Mouse (Mus musculus): ENCODE data around the gene Pdss2.

Gene Pdss2

DNA sequence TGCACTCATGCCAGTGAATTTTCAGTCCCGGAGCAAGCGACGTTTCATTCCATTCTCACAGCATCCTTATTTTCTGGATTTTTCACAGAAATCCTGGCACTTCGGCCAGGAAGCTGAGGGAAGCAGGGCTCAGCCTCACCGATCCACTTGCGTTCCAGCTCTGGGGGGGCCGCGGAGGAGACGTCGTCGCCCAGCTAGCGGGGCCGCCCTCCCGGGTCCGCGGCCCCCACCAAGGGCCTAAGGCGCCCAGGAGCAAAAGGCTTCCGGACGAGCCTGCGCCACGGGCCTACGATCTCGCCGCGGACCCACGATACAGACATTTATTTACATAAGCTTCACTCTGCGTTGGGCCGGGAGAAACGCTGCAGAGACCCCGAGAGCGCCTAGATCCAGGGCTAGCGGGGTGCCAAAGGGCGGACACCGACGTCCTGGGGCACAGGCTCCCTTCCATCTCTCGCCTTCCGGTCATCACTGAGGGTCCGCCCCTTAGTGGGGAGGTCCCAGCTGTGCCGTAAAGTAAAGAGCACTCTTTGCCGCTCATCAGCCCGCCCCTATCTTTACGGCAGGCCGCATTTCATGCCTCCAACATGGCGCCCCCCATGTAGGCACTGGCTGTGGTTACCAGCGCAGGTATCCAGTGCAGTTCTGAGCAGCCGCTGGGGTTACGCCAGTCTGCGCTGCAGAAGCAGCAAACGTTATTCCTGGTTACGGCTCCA is at the start of gene Pdss2:
TSS of gene Pdss2 (plus strand) at position 577 of the 716 bp plus-strand sequence.
- ATAC-seq (ENCODE audit: low TSS enrichment): peak; percentile 97

DNA sequence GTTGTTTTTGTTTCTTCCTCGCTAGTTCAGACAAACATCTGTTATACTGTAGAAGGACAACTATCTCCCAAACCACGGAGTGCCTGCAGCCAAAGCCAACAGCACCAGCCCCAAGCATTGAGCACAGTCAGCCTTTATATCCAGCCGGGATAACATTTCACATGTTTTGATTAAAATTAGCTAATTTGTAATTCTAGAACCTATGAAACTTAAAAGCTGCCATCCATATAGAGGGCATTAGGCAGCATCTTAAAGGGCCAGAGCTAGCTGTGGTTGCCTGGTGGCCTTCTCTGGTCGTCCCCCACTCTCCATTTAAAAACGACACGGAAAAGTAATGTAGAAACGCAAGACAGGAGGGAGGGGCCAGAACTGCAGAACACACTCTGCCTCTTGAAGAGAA is 49.2 kb upstream of the Pdss2 start:
- ATAC-seq (ENCODE audit: low TSS enrichment): no peak

DNA sequence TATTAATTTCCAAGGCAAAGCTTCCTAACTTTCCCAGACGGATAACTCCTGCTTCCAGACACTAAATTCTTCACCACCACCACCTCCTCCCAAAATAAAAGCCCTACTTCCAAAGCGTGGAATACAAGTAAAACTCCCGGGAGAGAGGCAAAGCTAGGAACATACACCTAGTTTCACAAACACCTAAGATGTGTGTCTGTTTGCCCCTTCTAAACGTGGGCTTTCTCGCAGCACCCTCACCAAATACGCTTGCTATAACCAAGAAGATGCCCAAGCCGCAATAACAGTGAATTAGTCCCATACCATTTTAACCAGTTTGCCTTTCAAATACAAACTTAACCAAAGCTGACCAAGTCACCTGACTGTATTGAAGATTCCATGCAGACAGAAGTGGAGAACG is 48.7 kb upstream of the Pdss2 start:
- ATAC-seq (ENCODE audit: low TSS enrichment): no peak

DNA sequence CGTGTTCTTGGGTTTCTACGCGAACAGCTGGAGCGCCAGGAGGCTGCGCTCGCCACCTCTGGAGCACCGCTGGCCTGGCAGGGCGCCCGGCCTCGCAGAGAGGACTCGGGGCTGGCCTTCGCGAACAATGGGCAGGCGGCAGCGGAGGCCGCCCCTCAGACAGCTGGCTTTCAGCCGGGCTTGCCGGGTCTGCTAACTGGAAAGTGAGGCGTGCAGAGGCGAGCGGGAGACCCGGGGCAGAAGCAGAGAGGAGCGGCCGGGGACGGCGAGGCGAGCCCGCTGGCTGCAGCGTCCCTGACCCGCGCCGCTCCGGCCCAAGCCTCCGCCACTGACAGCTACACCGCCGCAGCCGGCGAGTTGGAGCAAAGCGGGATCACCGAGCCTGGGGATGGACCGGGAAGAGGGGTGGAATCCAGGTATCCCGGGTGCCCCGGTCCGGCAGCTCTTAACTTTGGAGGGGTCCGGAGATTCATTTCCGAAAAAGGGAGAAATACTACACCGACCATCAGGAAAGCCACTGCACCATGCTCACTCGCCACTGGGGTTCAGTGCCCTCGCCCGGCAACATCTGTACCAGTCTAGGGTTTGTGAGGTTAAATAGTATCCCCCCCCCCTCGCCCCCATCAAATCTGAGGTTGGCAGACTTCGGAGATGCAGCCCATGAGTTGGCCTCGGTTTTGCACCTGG is 48.0 kb upstream of the Pdss2 start:
- no peak for ATAC-seq (ENCODE audit: low TSS enrichment)

DNA sequence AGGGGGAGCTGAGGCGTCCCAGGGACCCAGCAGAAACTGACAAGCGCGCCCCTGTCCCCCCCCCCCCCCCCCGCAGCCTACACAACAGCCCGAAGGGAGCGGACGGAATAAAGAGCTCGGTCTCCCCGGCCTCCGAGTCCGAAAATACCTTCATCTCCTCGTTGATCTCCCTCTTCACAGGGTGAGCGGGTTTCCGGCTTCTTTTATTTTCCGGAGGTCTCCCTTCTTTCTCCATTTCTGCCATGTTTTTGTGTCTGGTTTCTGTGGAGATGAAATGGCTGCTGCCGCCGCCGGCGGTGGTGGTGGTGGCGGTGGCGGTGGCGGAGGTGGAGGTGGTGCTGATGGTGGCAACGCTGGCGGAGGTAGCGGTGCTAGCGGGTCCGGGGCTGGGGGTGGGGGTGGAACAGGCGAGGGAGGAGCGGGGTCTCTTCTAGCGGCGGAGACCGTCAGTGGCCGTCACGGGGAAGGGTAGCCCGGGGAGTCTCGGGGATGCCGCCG is 47.4 kb upstream of the Pdss2 start:
- ATAC-seq (ENCODE audit: low TSS enrichment): peak; percentile 9; the same call in 1 of the 2 replicates

DNA sequence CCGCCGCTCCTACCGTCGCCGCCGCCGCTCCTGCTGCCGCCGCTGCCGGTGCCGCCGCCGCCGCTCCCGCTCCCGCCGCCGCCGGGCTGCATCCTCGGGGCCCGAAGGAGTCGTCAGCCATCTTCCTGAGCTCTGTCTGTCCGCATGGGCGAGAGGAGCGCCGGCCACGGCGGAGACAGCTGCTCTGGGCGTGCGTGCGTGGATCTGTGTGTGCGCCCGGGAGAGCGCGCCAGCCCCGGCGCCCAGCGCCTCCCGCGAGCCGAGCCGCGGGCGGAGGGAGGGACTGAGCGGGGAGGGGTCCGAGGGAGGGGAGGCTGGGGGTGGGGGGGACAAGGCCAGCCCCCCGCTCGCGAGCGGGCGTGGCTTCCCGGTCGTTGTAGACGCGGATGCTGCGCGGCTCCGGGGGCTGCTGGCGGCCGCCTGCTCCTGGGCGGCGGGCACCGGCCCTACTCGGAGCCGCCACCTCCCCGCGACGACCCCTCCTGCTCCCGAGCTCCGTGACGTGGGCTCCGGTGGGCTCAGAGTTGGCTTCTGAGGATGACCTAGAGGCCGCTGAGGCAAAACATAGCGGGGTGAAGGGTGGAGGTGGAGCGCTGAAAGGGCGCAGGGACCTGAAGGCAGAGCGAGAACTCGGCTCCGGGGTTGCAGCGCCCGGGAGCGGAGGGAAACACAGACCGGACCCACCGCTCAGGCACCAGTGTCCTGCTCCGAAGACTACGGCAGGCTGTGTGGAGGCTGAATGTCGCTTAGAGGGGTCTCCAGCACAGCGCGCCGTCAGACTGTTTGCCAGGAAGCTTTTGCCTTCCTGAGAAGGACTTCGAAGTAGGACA is 46.7 kb upstream of the Pdss2 start, which contains the start of the genes Sobp and 9030612E09Rik:
TSS of gene Sobp (minus strand) at position 205 of the 830 bp plus-strand sequence.
TSS of gene 9030612E09Rik (plus strand) at position 379 of the 830 bp plus-strand sequence.
- ATAC-seq (ENCODE audit: low TSS enrichment): peak; percentile 64

DNA sequence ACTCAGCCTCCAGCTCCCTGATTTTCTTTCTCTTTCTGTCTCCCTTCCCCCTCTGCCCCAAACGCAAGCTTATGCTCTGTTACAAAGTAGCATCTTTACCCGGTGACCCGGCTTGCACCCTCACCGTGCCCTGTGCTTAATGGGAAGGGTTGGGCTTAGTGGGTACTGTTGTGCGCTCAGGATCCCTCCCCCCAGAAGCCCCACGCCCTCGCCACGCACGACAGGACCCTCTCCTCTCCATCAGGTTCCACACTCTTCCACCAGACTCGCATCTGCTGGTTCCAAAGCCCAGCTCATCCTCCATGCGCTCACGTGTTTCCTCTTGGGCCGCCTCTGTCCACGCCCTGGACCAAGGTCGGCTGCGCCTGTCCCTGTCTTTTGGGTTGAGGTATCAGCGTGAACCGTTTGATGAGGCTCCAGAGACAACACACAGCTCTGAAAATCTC is 46.1 kb upstream of the Pdss2 start:
- ATAC-seq (ENCODE audit: low TSS enrichment): peak; percentile 44

DNA sequence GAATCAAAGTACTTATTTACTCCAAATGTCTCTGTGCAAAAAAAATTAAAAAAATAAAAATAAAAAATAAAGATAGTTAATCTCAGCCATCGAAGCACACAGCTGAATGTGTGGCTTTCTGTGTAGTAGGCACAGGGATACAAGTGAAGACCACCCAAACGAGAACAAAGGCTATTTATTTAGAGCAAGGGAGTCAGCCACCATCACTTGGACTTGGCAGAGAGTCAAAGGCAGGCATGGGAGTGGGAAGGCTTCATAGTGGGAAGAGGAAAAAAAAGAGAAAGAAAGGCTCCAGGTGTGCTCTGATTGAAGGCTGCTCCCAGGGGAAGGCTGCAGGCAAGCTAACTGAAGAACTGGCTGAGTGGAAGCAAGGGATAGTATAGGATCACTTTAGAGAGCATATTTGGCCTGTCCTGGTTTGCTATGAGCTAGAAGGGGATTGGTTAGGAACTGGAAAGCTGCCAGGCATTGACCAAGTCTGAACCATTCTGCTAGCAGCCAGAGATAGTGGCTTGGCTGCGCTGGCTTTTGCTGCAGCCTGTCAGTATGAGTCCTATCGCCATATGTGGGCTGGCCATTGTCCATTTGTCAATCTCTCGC is 40.9 kb upstream of the Pdss2 start:
- ATAC-seq (ENCODE audit: low TSS enrichment): no peak

DNA sequence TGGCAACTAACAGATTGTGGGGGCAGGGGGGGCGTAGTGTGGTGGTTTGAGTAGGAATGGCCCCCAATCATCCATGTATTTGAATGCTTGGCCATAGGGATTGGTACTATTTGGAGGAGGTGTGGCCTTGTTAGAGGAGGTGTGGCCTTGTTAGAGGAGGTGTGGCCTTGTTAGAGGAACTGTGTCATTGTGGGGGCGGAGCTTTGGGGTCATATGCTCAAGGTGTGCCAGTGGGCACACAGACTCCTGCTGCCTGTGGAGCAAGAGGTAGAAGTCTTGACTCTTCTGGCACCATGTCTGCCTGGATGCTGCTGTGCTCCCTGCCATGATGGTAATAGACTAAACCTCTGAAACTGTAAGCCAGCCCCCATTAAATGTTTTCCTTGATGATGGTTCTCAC is 21.1 kb upstream of the Pdss2 start:
- ATAC-seq (ENCODE audit: low TSS enrichment): no peak

DNA sequence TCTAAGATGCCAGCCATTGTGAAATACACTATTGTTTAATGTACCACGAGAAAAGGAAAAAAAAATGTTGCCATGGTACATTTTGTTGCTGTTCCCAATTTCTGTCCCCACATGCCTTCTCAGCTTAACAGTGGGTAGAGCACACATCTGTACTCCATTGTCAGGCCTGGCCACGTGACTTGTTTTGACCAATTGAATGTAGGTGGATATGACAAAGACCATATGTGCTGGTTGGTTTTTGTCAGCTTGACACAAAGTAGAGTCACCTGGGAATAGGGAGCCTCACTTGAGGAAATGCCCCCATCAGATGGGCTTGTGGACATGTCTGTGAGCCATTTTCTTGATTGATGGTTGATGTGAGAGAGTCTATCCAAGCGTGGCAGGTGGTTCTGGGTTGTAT is 17.4 kb upstream of the Pdss2 start:
- no peak for ATAC-seq (ENCODE audit: low TSS enrichment)

DNA sequence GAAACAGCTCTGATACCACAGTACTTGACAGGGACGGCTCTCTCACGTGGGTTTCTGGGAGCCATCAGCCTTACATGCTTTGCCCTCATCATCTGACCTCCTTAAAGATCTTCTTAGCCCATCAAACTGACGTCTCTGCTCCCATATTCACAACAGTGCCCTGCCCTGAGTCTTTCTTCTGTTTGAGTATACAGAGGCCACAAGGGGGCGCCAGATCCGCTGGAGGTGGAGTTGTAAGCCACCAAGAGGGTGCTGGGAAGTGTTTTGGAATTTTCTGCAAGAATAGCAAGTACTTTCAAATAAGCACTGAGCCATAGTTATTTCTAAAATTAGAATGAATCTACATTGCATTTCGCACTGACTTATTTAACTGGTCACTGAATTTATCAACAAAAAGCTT is 9.4 kb upstream of the Pdss2 start:
- ATAC-seq (ENCODE audit: low TSS enrichment): no peak

DNA sequence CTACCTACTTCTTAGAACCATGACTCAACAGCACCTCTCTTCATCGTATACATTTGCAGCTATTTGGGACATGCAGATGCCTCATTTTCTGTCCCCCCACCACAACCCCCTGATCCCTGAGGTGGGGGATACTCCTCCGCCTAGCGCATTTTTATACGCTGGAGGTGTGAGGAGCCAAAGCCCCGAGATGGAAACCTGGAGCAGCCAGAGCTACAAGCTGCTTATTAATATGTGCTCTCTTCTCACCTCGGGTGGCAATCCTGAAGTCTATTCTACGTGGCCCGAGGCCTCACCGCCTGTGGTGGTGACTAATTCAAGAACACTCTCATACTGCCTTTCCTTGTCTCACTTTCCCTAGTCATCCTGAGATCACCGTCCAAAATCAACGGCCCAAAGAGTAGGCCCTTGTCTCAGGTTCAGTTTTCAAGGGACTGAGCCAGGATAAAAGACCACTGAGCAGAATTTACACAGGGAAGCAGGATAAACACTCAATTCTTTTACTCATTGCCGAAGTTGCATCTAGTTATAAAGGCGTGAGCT is 3.9 kb upstream of the Pdss2 start:
- no peak for ATAC-seq (ENCODE audit: low TSS enrichment)

DNA sequence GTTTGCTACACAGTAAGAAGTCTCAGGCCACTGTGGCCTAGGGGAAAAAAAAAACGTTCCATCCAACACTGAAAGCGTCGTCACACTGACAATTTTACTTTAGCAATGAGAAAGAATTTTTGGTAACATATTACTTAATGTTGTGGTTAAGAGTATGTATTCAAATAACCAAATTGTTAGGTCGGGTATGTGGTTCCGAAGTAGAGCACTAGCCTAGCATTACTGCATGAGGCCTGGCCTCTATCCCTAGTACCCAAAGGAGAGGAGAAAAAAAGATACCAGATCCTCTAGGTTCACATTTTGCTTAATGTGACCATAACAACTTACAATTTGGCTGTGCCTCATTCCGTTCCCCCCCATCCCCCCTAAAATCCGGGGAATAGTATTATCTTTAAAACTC is 807 bp upstream of the Pdss2 start:
- peak; percentile 29; the same call in 1 of the 2 replicates for ATAC-seq (ENCODE audit: low TSS enrichment)

DNA sequence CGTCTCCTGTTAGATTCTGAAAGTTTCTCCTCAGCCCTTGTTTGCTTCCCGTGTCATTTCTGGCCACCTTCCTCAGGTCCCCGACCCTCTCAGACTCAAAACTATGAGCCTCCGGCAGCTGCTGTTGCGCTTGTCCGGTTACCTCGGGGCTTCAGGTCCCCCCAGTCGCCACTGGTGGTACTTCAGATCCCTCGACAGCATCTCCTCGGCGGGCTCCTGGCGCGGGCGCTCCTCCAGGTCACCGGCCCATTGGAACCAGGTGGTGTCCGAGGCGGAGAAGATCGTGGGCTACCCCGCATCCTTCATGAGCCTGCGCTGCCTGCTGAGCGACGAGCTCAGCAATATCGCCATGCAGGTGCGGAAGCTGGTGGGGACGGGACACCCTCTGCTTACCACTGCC is 373 bp downstream of the Pdss2 start:
- ATAC-seq (ENCODE audit: low TSS enrichment): peak; percentile 10; the same call in 1 of the 2 replicates

DNA sequence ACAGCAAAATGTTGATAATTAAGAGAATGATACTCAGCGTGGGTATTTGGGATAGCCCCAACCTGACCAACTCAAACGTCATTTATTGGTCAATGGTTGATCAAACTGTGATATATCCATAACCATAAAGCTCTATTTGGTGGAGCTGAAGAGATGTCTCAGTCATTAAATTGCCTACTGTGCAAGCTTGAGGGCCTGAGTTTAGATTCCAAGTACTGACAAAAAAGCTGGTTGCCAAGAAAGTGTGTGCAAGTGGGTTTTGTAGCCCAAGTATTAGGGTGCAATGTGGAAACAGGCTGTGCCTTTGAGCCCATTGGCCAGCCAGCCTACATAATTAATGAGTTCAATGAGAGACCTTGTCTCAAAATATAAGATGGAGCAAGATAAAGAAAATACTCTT is 2.1 kb downstream of the Pdss2 start:
- ATAC-seq (ENCODE audit: low TSS enrichment): no peak

DNA sequence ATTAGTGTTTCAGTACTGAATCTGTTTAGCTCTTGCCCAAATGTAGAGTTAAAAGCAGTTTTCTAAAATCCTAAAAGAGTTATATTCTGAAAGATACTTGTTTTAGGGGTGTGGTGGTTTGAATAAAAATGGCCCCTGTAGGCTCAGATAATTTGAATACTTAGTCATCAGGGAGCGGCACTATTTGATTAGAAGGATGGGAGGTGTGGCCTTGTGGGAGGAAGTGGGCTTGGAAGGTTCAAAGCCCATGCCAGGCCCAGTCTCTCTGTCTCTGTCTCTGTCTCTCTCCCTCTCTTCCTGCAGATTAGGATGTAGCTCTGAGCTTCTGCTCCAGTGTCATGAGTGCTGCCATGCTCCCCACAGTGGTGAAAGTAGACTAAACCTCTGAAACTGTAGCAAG is 5.1 kb downstream of the Pdss2 start:
- no peak for ATAC-seq (ENCODE audit: low TSS enrichment)

DNA sequence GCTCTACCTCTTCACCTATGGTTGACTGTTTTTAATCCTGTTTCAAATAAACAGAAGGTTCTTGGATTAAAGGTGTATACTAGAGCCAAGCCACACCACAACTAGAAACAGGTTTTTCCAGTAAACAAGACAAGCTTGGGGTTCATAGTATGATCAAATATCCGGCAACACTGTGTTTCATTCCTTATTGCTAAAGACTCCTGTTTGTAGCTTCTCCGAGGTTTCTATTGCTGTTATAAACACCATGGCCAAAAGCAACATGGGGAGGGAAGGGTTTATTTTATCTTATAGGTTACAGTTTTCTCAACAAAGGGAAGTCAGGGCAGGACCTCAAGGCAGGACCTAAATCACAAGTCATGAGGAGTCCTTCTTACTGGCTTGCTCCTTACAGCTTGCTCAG is 8.0 kb downstream of the Pdss2 start:
- no peak for ATAC-seq (ENCODE audit: low TSS enrichment)

DNA sequence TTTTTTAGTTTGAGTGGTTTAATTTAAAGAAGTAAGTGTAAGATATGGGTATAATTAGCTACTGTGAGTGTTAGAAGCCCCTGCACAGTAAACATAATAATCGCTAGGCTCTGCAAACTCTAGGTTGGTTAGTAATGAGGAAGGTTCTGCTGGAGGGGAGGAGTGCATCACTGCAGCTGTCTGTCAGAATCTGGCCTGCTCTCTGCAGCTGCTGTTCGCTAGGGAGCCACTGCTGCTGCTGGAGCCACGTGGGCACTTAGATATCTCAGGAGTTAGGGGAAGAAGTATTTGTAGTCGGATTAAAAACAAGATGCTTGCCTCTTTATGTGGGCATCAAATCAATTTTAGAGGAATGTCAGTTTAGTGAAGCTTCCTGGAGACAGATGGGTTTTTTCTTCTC is 13.2 kb downstream of the Pdss2 start:
- peak; percentile 38; the same call in 1 of the 2 replicates for ATAC-seq (ENCODE audit: low TSS enrichment)

DNA sequence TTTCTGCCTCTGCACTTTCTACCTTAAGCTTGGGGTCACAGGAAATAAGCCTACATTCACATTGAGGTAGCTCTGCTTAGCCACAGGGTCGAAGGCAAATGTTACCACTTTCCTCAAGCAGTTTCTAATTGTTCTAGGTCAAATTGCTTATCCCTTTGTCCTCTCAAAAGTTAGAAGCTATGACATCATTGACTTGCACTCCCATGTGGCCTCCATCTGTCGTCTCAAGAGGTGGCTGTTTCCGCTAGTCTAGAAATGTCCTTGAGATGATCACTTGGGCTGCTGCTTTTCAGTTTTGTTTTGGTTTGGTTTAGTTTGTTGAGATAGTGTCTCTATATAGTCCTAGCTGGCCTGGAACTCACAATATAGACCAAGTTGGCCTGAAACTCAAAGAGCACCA is 13.7 kb downstream of the Pdss2 start:
- no peak for ATAC-seq (ENCODE audit: low TSS enrichment)

DNA sequence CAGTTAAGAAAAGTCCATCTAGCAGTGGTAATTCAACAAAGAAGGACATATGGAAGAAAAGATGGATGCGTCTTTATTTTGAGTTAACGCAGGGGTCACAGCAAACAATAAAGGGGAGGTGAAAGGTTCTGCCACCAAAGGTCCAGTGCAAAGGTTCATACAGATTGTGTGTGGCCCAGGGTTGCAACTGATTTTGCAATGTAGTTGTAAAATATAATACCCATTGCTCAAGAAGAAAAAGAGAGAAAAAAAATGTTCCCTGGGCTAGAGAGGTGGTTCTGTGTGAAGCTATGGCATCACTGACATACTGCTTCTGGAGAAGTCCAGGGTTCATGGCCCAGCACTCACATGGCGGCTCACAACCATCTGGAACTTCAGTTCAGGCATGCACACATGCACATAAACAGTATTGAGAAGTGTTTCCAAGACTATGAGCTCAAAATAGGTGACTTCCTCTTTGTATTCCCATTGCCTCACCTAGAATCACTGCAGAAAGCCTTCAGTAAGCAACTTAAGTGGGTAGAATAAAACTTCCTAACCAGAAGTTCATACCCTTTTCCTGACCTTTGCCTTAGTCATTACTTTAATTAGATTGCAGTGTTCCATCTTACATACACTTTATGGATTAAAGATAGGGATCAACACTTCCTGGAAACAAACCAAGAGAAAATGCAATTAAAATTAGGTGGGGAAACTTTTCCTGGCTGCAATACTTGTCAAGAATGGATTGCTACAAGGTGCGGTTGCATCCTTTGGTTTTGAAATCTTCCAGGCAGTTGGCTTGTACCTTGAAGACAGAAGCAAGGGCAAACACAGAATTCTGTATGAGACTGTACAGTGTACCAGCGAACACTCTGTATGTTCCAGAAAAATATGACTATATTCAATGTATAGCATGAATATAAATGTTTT is 14.7 kb downstream of the Pdss2 start:
- ATAC-seq (ENCODE audit: low TSS enrichment): no peak
